Mouse (Mus musculus) forebrain, embryonic 12.5 days (tissue): ENCODE measurements around the gene 4930519P11Rik. TPM values are rescaled to one million over a fixed set of nuclear protein-coding genes. Genes with fewer than 3 reads are reported as not detected.

Experiments used
- polyA plus RNA-seq: library from polyadenylated mRNA; unstranded; fragments of >200 nt; fragmentation: Nextera tagmentation; extraction: Ambion mirVana; gene quantifications from 2 replicates; pipeline ENCODE4 v1.2.1, GENCODE M21; 2016

4930519P11Rik gene
- polyA plus RNA-seq, 1 experiment from 2014 or later = not detected

Other genes starting within 250 kb of the 4930519P11Rik start
- 12.8 and 15.2 TPM in 2 replicates for gene Cdk5rap1, start 240.4 kb downstream of the 4930519P11Rik start, polyA plus RNA-seq
- gene Snta1, start 205.3 kb downstream of the 4930519P11Rik start, polyA plus RNA-seq = 3.9 and 4.2 TPM in 2 replicates
- gene Cbfa2t2, start 177.0 kb downstream of the 4930519P11Rik start, polyA plus RNA-seq = 75.6 and 84.0 TPM in 2 replicates
- gene 1700003F12Rik, start 66.4 kb downstream of the 4930519P11Rik start, polyA plus RNA-seq = 2.3 and 2.5 TPM in 2 replicates
- 0.66 and 0.86 TPM in 2 replicates for gene Actl10, start 61.7 kb downstream of the 4930519P11Rik start, polyA plus RNA-seq
- 8.7 and 11.0 TPM in 2 replicates for gene Necab3, start 54.5 kb downstream of the 4930519P11Rik start, polyA plus RNA-seq
- gene E2f1, start 43.5 kb downstream of the 4930519P11Rik start, polyA plus RNA-seq = 29.8 and 33.3 TPM in 2 replicates
- gene Pxmp4, start 9.7 kb downstream of the 4930519P11Rik start, polyA plus RNA-seq = 10.4 and 11.2 TPM in 2 replicates
- 1.2 and 1.4 TPM in 2 replicates for gene Zfp341, start 140 bp downstream of the 4930519P11Rik start, polyA plus RNA-seq
- gene Chmp4b, start 38.3 kb upstream of the 4930519P11Rik start, polyA plus RNA-seq = 20.9 and 21.8 TPM in 2 replicates
- gene Gm14214, start 156.6 kb upstream of the 4930519P11Rik start, polyA plus RNA-seq = not detected in 2 replicates
- 35.1 and 45.9 TPM in 2 replicates for gene Raly, start 177.7 kb upstream of the 4930519P11Rik start, polyA plus RNA-seq
- 1.5 and 1.7 TPM in 2 replicates for gene a, start 178.0 kb upstream of the 4930519P11Rik start, polyA plus RNA-seq